Mouse (Mus musculus): ENCODE measurements around the gene Nup85. TPM values are rescaled to one million over a fixed set of nuclear protein-coding genes. Genes with fewer than 3 reads are reported as not detected.

Gene Nup85
- polyA plus RNA-seq, 1 experiment from 2014 or later: 192 TPM

- Histone ChIP-seq H3K27ac (no peak overlapping the region), H3K4me3 (no peak overlapping the region), H3K9me3 (no peaks in the 10 kb centered on the region), H3K9ac (no peak overlapping the region), H3K27me3 (no peaks in the 10 kb centered on the region), H3K36me3 (peaks cover 39% of the 10 kb centered on the region), H3K4me1 (peaks cover 27% of the 10 kb centered on the region), H3K4me2 (no peak overlapping the region)
- WGBS: 92% methylated on average over 18 of the region's 18 CpGs
- no peak for ATAC-seq (ENCODE audit: borderline replicate concordance, extremely low read depth, low FRiP score, low TSS enrichment)
Measured at GRCm38 (mm10) chr11:115606733-115607132, 42.5 kb downstream of the Nup85 start.

GRCm38 (mm10) chr11:115608421-115609399, 44.5 kb downstream of the Nup85 start:
- Histone ChIP-seq H3K4me2 (no peak overlapping the region), H3K27me3 (no peaks in the 10 kb centered on the region), H3K36me3 (peaks cover 39% of the 10 kb centered on the region), H3K27ac (no peak overlapping the region), H3K4me3 (no peak overlapping the region), H3K4me1 (peaks cover 23% of the 10 kb centered on the region), H3K9ac (no peak overlapping the region), H3K9me3 (no peaks in the 10 kb centered on the region)
- no peak for ATAC-seq (ENCODE audit: borderline replicate concordance, extremely low read depth, low FRiP score, low TSS enrichment)
- 78% methylated on average over 23 of the region's 23 CpGs for WGBS

GRCm38 (mm10) chr11:115609576-115609975, 45.3 kb downstream of the Nup85 start:
- peaks cover 39% of the 10 kb centered on the region for H3K36me3 ChIP-seq
- WGBS: 59% methylated on average over 3 of the region's 3 CpGs
- ATAC-seq (ENCODE audit: borderline replicate concordance, extremely low read depth, low FRiP score, low TSS enrichment): no peak
- no peak overlapping the region for H3K9ac ChIP-seq
- H3K27me3 ChIP-seq: no peaks in the 10 kb centered on the region
- H3K9me3 ChIP-seq: no peaks in the 10 kb centered on the region
- no peak overlapping the region for H3K4me3 ChIP-seq
- H3K27ac ChIP-seq: no peak overlapping the region
- no peak overlapping the region for H3K4me2 ChIP-seq
- peaks cover 29% of the 10 kb centered on the region for H3K4me1 ChIP-seq

GRCm38 (mm10) chr11:115611173-115611572, 46.9 kb downstream of the Nup85 start:
- H3K4me1 ChIP-seq: peaks cover 19% of the 10 kb centered on the region
- H3K9ac ChIP-seq: peak overlapping the region; percentile 83; the same call in 1 of the 2 replicates
- H3K27me3 ChIP-seq: no peaks in the 10 kb centered on the region
- no peaks in the 10 kb centered on the region for H3K9me3 ChIP-seq
- WGBS: 63% methylated on average over 6 of the region's 6 CpGs
- peaks cover 32% of the 10 kb centered on the region for H3K36me3 ChIP-seq
- no peak overlapping the region for H3K27ac ChIP-seq
- 0 out of 2 replicates have a peak overlapping the region, but pooled peaks have one; percentile 95 for H3K4me3 ChIP-seq
- no peak for ATAC-seq (ENCODE audit: borderline replicate concordance, extremely low read depth, low FRiP score, low TSS enrichment)
- H3K4me2 ChIP-seq: peak overlapping the region; percentile 96; the same call in 1 of the 2 replicates

- H3K36me3 ChIP-seq: peaks cover 24% of the 10 kb centered on the region
- peaks cover 19% of the 10 kb centered on the region for H3K4me1 ChIP-seq
- peak overlapping the region; percentile 98 for H3K27ac ChIP-seq
- 0% methylated on average over 13 of the region's 13 CpGs for WGBS
- H3K9me3 ChIP-seq: no peaks in the 10 kb centered on the region
- peak; percentile 40; the same call in 1 of the 2 replicates for ATAC-seq (ENCODE audit: borderline replicate concordance, extremely low read depth, low FRiP score, low TSS enrichment)
- no peaks in the 10 kb centered on the region for H3K27me3 ChIP-seq
- H3K4me2 ChIP-seq: peak overlapping the region; percentile 96
- peak overlapping the region; percentile 95 for H3K4me3 ChIP-seq
- peak overlapping the region; percentile 83 for H3K9ac ChIP-seq
Measured at GRCm38 (mm10) chr11:115612059-115612409, 47.8 kb downstream of the Nup85 start.

GRCm38 (mm10) chr11:115612410-115613137, 48.3 kb downstream of the Nup85 start, which contains the start of gene Mif4gd:
Gene Mif4gd (minus strand): TSS chr11:115612969.
- Histone ChIP-seq H3K9me3 (no peaks in the 10 kb centered on the region), H3K4me2 (peak within 1 kb of the TSS; percentile 96), H3K4me3 (peak within 1 kb of the TSS; percentile 95), H3K36me3 (peaks cover 18% of the 10 kb centered on the region), H3K4me1 (peaks cover 19% of the 10 kb centered on the region), H3K27me3 (no peaks in the 10 kb centered on the region), H3K27ac (peak within 1 kb of the TSS; percentile 98), H3K9ac (peak within 1 kb of the TSS; percentile 83)
- under 1% methylated on average over 68 of the region's 80 CpGs for WGBS
- ATAC-seq (ENCODE audit: borderline replicate concordance, extremely low read depth, low FRiP score, low TSS enrichment): peak; percentile 84

- Histone ChIP-seq H3K27me3 (no peaks in the 10 kb centered on the region), H3K4me3 (peak overlapping the region; percentile 95), H3K9ac (peak overlapping the region; percentile 83), H3K9me3 (no peaks in the 10 kb centered on the region), H3K4me2 (peak overlapping the region; percentile 96), H3K27ac (peak overlapping the region; percentile 98), H3K36me3 (peaks cover 11% of the 10 kb centered on the region), H3K4me1 (peaks cover 19% of the 10 kb centered on the region)
- no peak; the same call in 1 of the 2 replicates for ATAC-seq (ENCODE audit: borderline replicate concordance, extremely low read depth, low FRiP score, low TSS enrichment)
- under 1% methylated on average over 16 of the region's 16 CpGs for WGBS
Measured at GRCm38 (mm10) chr11:115613138-115613945, 49.1 kb downstream of the Nup85 start.

GRCm38 (mm10) chr11:115614346-115615107, 50.3 kb downstream of the Nup85 start:
- H3K36me3 ChIP-seq: no peaks in the 10 kb centered on the region
- H3K9me3 ChIP-seq: no peaks in the 10 kb centered on the region
- H3K4me2 ChIP-seq: no peak overlapping the region
- no peak overlapping the region for H3K27ac ChIP-seq
- no peak overlapping the region for H3K9ac ChIP-seq
- WGBS: 72% methylated on average over 10 of the region's 10 CpGs
- H3K4me1 ChIP-seq: peaks cover 19% of the 10 kb centered on the region
- H3K27me3 ChIP-seq: no peaks in the 10 kb centered on the region
- ATAC-seq (ENCODE audit: borderline replicate concordance, extremely low read depth, low FRiP score, low TSS enrichment): no peak
- H3K4me3 ChIP-seq: no peak overlapping the region

- H3K4me1 ChIP-seq: peaks cover 19% of the 10 kb centered on the region
- no peaks in the 10 kb centered on the region for H3K27me3 ChIP-seq
- no peaks in the 10 kb centered on the region for H3K9me3 ChIP-seq
- WGBS: 80% methylated on average over 15 of the region's 15 CpGs
- H3K4me3 ChIP-seq: no peak overlapping the region
- no peak overlapping the region for H3K27ac ChIP-seq
- no peak for ATAC-seq (ENCODE audit: borderline replicate concordance, extremely low read depth, low FRiP score, low TSS enrichment)
- H3K4me2 ChIP-seq: no peak overlapping the region
- peaks cover under 1% of the 10 kb centered on the region; the same call in 1 of the 2 replicates for H3K36me3 ChIP-seq
- H3K9ac ChIP-seq: no peak overlapping the region
Measured at GRCm38 (mm10) chr11:115615108-115615825, 51.0 kb downstream of the Nup85 start.

- no peaks in the 10 kb centered on the region for H3K9me3 ChIP-seq
Measured at GRCm38 (mm10) chr11:115615875-115616274, 51.6 kb downstream of the Nup85 start.

More at GRCm38 (mm10) chr11:115615875-115616274, 51.6 kb downstream of the Nup85 start:
- Histone ChIP-seq H3K9ac (no peak overlapping the region), H3K27me3 (no peaks in the 10 kb centered on the region), H3K4me3 (no peak overlapping the region), H3K27ac (no peak overlapping the region), H3K4me2 (no peak overlapping the region), H3K36me3 (peaks cover 5% of the 10 kb centered on the region; the same call in 1 of the 2 replicates), H3K4me1 (peaks cover 19% of the 10 kb centered on the region)
- ATAC-seq (ENCODE audit: borderline replicate concordance, extremely low read depth, low FRiP score, low TSS enrichment): no peak
- 90% methylated on average over 6 of the region's 6 CpGs for WGBS

Measured in lung, embryonic 15.5 days (tissue).